In genomic region chr7:91208973-91209372, GRCm38 (mm10) we compare ENCODE assay signal across 13 mouse cellular contexts.
"Had no signal": no experiment of that assay in that cellular context is flagged by ENCODE, and none has a peak within 500 bp of the region (broad histone marks: within the 10 kb centered on the region; RNA-seq: fewer than 3 reads in every experiment).

No protein-coding gene starts in this region.

- H3K4me1 ChIP-seq: liver, embryonic 13.5 days had no signal

- ATAC-seq: lung, postnatal 0 days had no signal

- DNase-seq: kidney, adult 2 months; kidney, postnatal 25 days; liver, embryonic 13.5 days; lung, embryonic 14.5 days; right cerebral cortex, postnatal 4 days; thymus, adult 2 months; thymus, postnatal 14 days; thymus, postnatal 4 days had no signal

- H3K36me3 ChIP-seq: liver, embryonic 13.5 days; midbrain, embryonic 13.5 days had no signal

- H3K9ac ChIP-seq: liver, embryonic 13.5 days; lung, embryonic 14.5 days; midbrain, embryonic 13.5 days had no signal

- H3K27me3 ChIP-seq: liver, embryonic 13.5 days; midbrain, embryonic 13.5 days had no signal

- H3K4me3 ChIP-seq: liver, embryonic 13.5 days; midbrain, embryonic 13.5 days had no signal

- H3K9me3 ChIP-seq: liver, embryonic 13.5 days; midbrain, embryonic 13.5 days had no signal

- H3K4me2 ChIP-seq: liver, embryonic 13.5 days; lung, embryonic 14.5 days; midbrain, embryonic 13.5 days had no signal

- H3K27ac ChIP-seq: kidney, postnatal 0 days; liver, embryonic 13.5 days; macrophage; midbrain, embryonic 13.5 days; stomach, postnatal 0 days had no signal
